Mouse (Mus musculus): ENCODE measurements around the gene Hykk. TPM values are rescaled to one million over a fixed set of nuclear protein-coding genes. Genes with fewer than 3 reads are reported as not detected.

Hykk gene
- total RNA-seq (2023): 0.55 to 1.3 TPM (median 1.0 TPM) in 4 replicates

DNA sequence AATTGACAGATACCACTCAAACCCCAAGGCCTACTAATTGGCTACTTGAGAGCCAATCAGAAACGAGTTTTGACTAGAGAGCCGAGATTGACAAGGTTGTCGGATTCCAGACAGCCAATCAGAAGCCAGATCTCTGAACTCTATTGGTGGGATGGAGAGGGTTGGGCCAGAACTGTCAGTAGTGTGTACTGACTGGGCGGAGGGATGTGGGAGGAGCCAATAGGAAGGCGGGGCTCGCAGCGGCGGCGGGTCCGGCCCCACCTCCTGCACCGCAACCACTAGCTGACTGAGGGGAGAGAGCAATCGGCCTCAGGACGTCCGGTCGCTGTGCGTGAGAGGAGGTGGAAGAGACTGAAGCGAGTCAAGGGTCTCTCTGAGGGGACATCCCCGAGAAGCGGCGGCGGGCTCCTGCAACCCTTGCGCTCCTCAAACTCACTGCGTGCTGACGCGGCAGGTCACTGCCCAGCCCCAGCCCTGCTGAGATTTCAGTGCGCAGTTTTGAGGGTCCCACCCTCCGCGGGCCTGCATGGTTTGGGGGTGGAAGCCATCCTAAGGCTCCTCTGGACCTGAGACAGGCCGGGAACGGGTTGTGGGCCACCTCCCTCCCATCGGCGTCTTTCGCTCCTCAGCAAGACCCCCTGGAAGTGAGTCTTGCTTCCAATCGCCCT, at the start of gene Hykk:
Gene Hykk, plus strand, starts transcription at position 274 of the 668 bp plus-strand sequence.

DNA sequence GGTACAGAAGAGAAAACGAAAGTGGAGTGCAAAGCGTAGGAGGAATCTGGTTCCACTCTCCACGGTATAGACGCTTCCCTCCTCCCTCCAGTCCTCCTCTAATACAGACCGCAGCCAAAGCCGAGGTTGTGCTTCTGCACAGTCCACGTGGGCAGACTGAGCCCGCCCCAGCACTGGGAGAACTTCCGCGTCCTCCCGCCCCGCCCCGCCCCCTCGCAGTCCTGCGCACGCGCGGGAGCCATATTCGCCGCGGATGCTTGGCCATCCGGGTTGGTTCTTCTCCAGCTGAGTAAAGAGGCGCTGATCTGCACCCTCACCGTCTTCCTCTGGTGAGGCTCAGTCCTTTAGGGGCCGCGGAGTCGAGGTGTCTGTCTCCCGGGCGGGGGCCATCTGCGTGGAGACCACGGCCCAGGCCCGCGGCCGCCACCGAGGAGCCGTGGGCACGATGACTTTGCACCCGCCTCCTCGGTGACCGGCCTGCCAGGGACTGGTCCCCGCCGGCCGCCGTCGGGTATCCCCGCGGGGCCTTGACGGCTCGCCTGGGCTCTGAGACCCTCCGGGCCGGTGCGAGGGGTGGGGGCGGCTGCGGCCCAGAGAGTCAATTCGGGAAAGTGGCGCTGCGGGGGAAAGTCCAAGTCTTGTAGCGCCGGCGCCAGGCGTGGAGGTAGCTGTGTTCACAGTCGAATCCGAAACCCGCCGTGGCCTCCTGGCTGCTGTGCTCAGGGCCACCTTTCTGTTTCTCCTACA, 33.7 kb downstream of the Hykk start, which contains the start of the genes Psma4 and AY074887:
Gene Psma4, plus strand, starts transcription at position 216 of the 747 bp plus-strand sequence.
Gene AY074887, minus strand, starts transcription at position 424 of the 747 bp plus-strand sequence.

DNA sequence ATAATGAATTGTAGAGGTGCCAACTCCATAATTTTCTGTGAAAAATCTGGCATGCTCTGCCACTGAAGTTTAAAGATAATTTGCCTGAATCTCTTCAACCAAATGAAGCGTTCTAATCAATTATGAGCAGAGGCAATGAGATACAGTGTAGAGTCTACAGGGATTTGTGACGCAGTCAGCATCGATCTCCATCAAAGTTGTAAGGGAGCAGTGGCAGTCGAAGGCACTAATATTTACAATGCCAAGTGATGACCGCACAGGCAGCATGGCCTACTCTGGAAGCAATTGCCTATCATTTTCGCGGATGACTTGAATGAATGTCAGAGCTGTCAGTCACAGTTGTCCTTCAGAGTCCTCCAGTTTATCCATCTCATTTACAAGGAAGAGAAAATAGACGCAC, 63.6 kb downstream of the Hykk start, which contains the start of gene Chrna5:
Gene Chrna5, plus strand, starts transcription at position 207 of the 400 bp plus-strand sequence.

Other genes starting within 250 kb of the Hykk start
- 1.3 to 2.6 TPM (median 1.7 TPM) in 4 replicates for gene Dnaja4, start 218.4 kb upstream of the Hykk start, total RNA-seq (2023)
- 59.6 to 74.1 TPM (median 64.8 TPM) in 4 replicates for gene Wdr61, start 182.8 kb upstream of the Hykk start, total RNA-seq (2023)
- gene Crabp1, start 152.5 kb upstream of the Hykk start, total RNA-seq (2023): not detected in 4 replicates
- gene Ireb2, start 53.5 kb upstream of the Hykk start, total RNA-seq (2023): 44.9 to 55.0 TPM (median 50.6 TPM) in 4 replicates
- gene Psma4, start 33.5 kb downstream of the Hykk start, total RNA-seq (2023): 85.0 to 88.1 TPM (median 87.5 TPM) in 4 replicates
- 0.81 to 1.3 TPM in 2 of 4 replicates, not detected in the others for gene AY074887, start 33.7 kb downstream of the Hykk start, total RNA-seq (2023)
- not detected in 4 replicates for gene Chrna5, start 63.6 kb downstream of the Hykk start, total RNA-seq (2023)
- not detected in 4 replicates for gene Chrna3, start 109.3 kb downstream of the Hykk start, total RNA-seq (2023)
- gene Chrnb4, start 131.5 kb downstream of the Hykk start, total RNA-seq (2023): not detected in 4 replicates
- 27.8 to 34.3 TPM (median 31.9 TPM) in 4 replicates for gene Ube2q2, start 231.6 kb downstream of the Hykk start, total RNA-seq (2023)

Measured in B cell, adult 62 days (primary cell).